Mouse (Mus musculus) testis, adult 2 months (tissue): ENCODE data around the gene Adam33.

Experiments
- CTCF ChIP-seq: fragments of 200-500 bp; IDR thresholded peaks from 2 replicates; pipeline ENCODE4 v1.5.1; 2012; ENCODE audit warnings: low read depth, mild to moderate bottlenecking, inconsistent platforms, low read length, moderate library complexity; ENCODE audit not compliant: control insufficient read depth, insufficient read depth, insufficient replicate concordance
- POLR2A ChIP-seq: fragments of 200-500 bp; IDR thresholded peaks from 2 replicates; pipeline ENCODE4 v1.6.1; 2012; ENCODE audit warnings: low read depth, mild to moderate bottlenecking, inconsistent platforms, low read length, moderate library complexity; ENCODE audit not compliant: control insufficient read depth

DNA sequence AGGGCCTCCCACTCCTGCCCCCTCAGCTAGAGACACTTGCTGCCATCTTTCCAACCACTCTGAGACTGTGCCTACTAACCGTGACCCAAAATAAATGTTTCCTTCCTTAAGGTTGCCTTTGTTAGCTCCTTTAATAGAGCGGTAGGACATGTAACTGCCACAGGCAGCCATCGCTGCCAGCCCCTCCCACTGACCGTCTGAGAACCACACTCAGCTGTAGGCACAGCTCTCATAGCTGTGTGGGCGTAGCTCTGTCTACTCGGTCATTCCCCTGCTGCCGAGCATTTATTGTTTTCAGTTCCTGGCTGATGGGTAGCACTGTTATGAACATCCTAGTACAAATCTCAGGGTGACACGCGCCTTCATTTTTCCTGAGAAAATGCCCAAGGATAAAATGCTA is 2.7 kb upstream of the Adam33 start:
- TF ChIP-seq CTCF (no peak), POLR2A (no peak)
